Mouse (Mus musculus) lung, embryonic 14.5 days (tissue): ENCODE results near the gene Cdk2ap1. TPM values are rescaled to one million over a fixed set of nuclear protein-coding genes. Genes with fewer than 3 reads are reported as not detected.
"Not testable (repeated sequence)": the region's sequence is repeated elsewhere in the genome, so short reads cannot be mapped to it uniquely, and the experiment has no call there.

Source experiments
- ATAC-seq: fragments of 200-750 bp; cut with Nextera tagmentation; 2 replicates; pipeline ENCODE4 v1.8.0; 2017; ENCODE audit warnings: mild to moderate bottlenecking, moderate TSS enrichment, moderate library complexity; ENCODE audit not compliant: insufficient read depth
- DNase-seq: peaks from one replicate; pipeline ENCODE4 v3.0.0-alpha.2; 2015
- H3K27ac ChIP-seq: fragments of 300-500 bp; sonication (generic); 2 replicates; pipeline ENCODE4 v1.5.1; 2014; ENCODE audit warnings: low read depth, mild to moderate bottlenecking, moderate library complexity
- H3K27me3 ChIP-seq: fragments of 300-500 bp; sonication (generic); 2 replicates; pipeline ENCODE4 v1.6.1; 2014; ENCODE audit warnings: low read length, control low read depth; ENCODE audit not compliant: insufficient read depth
- H3K36me3 ChIP-seq: fragments of 300-500 bp; sonication (generic); 2 replicates; pipeline ENCODE4 v1.6.1; 2014; ENCODE audit warnings: control low read depth; ENCODE audit not compliant: insufficient read depth
- H3K4me1 ChIP-seq: fragments of 300-500 bp; sonication (generic); 2 replicates; pipeline ENCODE4 v1.6.1; 2014; ENCODE audit warnings: antibody characterized with exemption, control low read depth; ENCODE audit not compliant: insufficient read depth
- H3K4me2 ChIP-seq: fragments of 300-500 bp; sonication (generic); 2 replicates; pipeline ENCODE4 v1.6.1; 2014; ENCODE audit warnings: mild to moderate bottlenecking
- H3K4me3 ChIP-seq: fragments of 300-500 bp; sonication (generic); 2 replicates; pipeline ENCODE4 v1.5.1; 2014; ENCODE audit warnings: low read depth, low read length
- H3K9ac ChIP-seq: fragments of 300-500 bp; sonication (generic); 2 replicates; pipeline ENCODE4 v1.6.1; 2014
- H3K9me3 ChIP-seq: fragments of 300-500 bp; sonication (generic); 2 replicates; pipeline ENCODE4 v1.6.1; 2016; ENCODE audit warnings: low read depth, low read length, control low read depth
- CTCF ChIP-seq: IDR thresholded peaks from 2 replicates; pipeline ENCODE4 v1.5.1; 2016; ENCODE audit warnings: antibody characterized with exemption, low read depth
- WGBS: fragments of 180-500 bp; shearing (Covaris S2); extraction: QIAGEN DNeasy Blood & Tissue Kit; methylation state at CpG from one replicate; pipeline ENCODE4 v1.1.7; 2014; 5-methylcytosine and 5-hydroxymethylcytosine counted together
- polyA plus RNA-seq: library from polyadenylated mRNA; unstranded; fragments of >200 nt; fragmentation: Nextera tagmentation; extraction: Ambion mirVana; gene quantifications from 2 replicates; pipeline ENCODE4 v1.2.1, GENCODE M21; 2014

Cdk2ap1 gene
- polyA plus RNA-seq, 1 experiment from 2014 or later, result 259 TPM

- DNase-seq (no peak), ATAC-seq (no peak)
- 85% methylated on average over 9 of the region's 9 CpGs for WGBS
- H3K4me1 ChIP-seq, result no peaks in the 10 kb centered on the region
- H3K27me3 ChIP-seq, result no peaks in the 10 kb centered on the region
- peaks cover 71% of the 10 kb centered on the region for H3K36me3 ChIP-seq
- H3K4me2 ChIP-seq, result no peak overlapping the region
- no peak overlapping the region for H3K27ac ChIP-seq
- H3K4me3 ChIP-seq, result no peak overlapping the region
- TF ChIP-seq CTCF, result no peak
- H3K9me3 ChIP-seq, result peaks cover 3% of the 10 kb centered on the region; the same call in 1 of the 2 replicates
- H3K9ac ChIP-seq, result no peak overlapping the region
Observed at GRCm38 (mm10) chr5:124315498-124315897, 47.4 kb downstream of the Cdk2ap1 start.

GRCm38 (mm10) chr5:124310091-124310490, 52.8 kb downstream of the Cdk2ap1 start:
- ATAC-seq (no peak), DNase-seq (no peak)
- H3K9me3 ChIP-seq, result peaks cover 3% of the 10 kb centered on the region; the same call in 1 of the 2 replicates
- no peak overlapping the region for H3K4me2 ChIP-seq
- no peak for TF ChIP-seq CTCF
- H3K36me3 ChIP-seq, result peaks cover 80% of the 10 kb centered on the region
- H3K4me3 ChIP-seq, result no peak overlapping the region
- no peak overlapping the region for H3K9ac ChIP-seq
- H3K4me1 ChIP-seq, result no peaks in the 10 kb centered on the region
- WGBS, result 94% methylated on average over 11 of the region's 11 CpGs
- H3K27me3 ChIP-seq, result no peaks in the 10 kb centered on the region
- no peak overlapping the region for H3K27ac ChIP-seq

GRCm38 (mm10) chr5:124309155-124309554, 53.7 kb downstream of the Cdk2ap1 start:
- H3K4me1 ChIP-seq, result no peaks in the 10 kb centered on the region
- H3K27me3 ChIP-seq, result no peaks in the 10 kb centered on the region
- DNase-seq (no peak), ATAC-seq (no peak)
- no peak overlapping the region for H3K4me2 ChIP-seq
- no peak overlapping the region for H3K27ac ChIP-seq
- peaks cover 3% of the 10 kb centered on the region; the same call in 1 of the 2 replicates for H3K9me3 ChIP-seq
- H3K36me3 ChIP-seq, result peaks cover 71% of the 10 kb centered on the region
- WGBS, result 86% methylated on average over 10 of the region's 10 CpGs
- TF ChIP-seq CTCF, result no peak
- H3K4me3 ChIP-seq, result no peak overlapping the region
- no peak overlapping the region for H3K9ac ChIP-seq

GRCm38 (mm10) chr5:124302853-124303252, 60.0 kb downstream of the Cdk2ap1 start:
- not testable (repeated sequence) for H3K4me2 ChIP-seq, H3K9ac ChIP-seq, H3K27ac ChIP-seq, H3K9me3 ChIP-seq, H3K4me1 ChIP-seq, H3K27me3 ChIP-seq, H3K4me3 ChIP-seq, DNase-seq, ATAC-seq
- peaks cover 67% of the 10 kb centered on the region for H3K36me3 ChIP-seq
- 89% methylated on average over 6 of the region's 6 CpGs for WGBS

GRCm38 (mm10) chr5:124300132-124300531, 62.8 kb downstream of the Cdk2ap1 start:
- ATAC-seq (no peak), DNase-seq (no peak)
- Histone ChIP-seq H3K9me3 (no peaks in the 10 kb centered on the region), H3K36me3 (peaks cover 54% of the 10 kb centered on the region), H3K27me3 (no peaks in the 10 kb centered on the region), H3K9ac (no peak overlapping the region), H3K4me2 (no peak overlapping the region), H3K4me3 (no peak overlapping the region), H3K27ac (no peak overlapping the region), H3K4me1 (no peaks in the 10 kb centered on the region)
- no peak for TF ChIP-seq CTCF
- 62% methylated on average over 4 of the region's 4 CpGs for WGBS

- peak; percentile 72 for TF ChIP-seq CTCF
- DNase-seq, result peak; percentile 67
- H3K36me3 ChIP-seq, result peaks cover 59% of the 10 kb centered on the region
- H3K4me1 ChIP-seq, H3K27ac ChIP-seq, H3K27me3 ChIP-seq, H3K9me3 ChIP-seq, H3K9ac ChIP-seq, ATAC-seq, H3K4me3 ChIP-seq, H3K4me2 ChIP-seq: not testable (repeated sequence)
- WGBS, result 61% methylated on average over 3 of the region's 4 CpGs
Observed at GRCm38 (mm10) chr5:124299307-124299706, 63.6 kb downstream of the Cdk2ap1 start.

GRCm38 (mm10) chr5:124296475-124296874, 66.4 kb downstream of the Cdk2ap1 start:
- no peaks in the 10 kb centered on the region for H3K27me3 ChIP-seq
- WGBS, result 93% methylated on average over 4 of the region's 4 CpGs
- H3K36me3 ChIP-seq, result peaks cover 60% of the 10 kb centered on the region

More at GRCm38 (mm10) chr5:124296475-124296874, 66.4 kb downstream of the Cdk2ap1 start:
- no peak for ATAC-seq
- no peak overlapping the region for H3K4me2 ChIP-seq
- H3K9ac ChIP-seq, result no peak overlapping the region
- no peak overlapping the region for H3K27ac ChIP-seq
- H3K4me1 ChIP-seq, result no peaks in the 10 kb centered on the region
- no peak for DNase-seq
- no peak overlapping the region for H3K4me3 ChIP-seq
- no peak for TF ChIP-seq CTCF
- H3K9me3 ChIP-seq, result no peaks in the 10 kb centered on the region

Other genes with a start within 250 kb of the Cdk2ap1 start
- gene Arl6ip4, start 247.0 kb downstream of the Cdk2ap1 start, polyA plus RNA-seq, result 100.0 and 105 TPM in 2 replicates
- gene Pitpnm2, start 113.3 kb downstream of the Cdk2ap1 start, polyA plus RNA-seq, result 8.8 and 9.8 TPM in 2 replicates
- gene Mphosph9, start 35.1 kb downstream of the Cdk2ap1 start, polyA plus RNA-seq, result 19.2 and 20.7 TPM in 2 replicates
- gene 2810006K23Rik, start 35.0 kb downstream of the Cdk2ap1 start, polyA plus RNA-seq, result 14.5 and 15.2 TPM in 2 replicates
- gene Sbno1, start 62.9 kb upstream of the Cdk2ap1 start, polyA plus RNA-seq, result 85.6 and 88.6 TPM in 2 replicates
- gene Kmt5a, start 76.8 kb upstream of the Cdk2ap1 start, polyA plus RNA-seq, result 87.7 and 97.5 TPM in 2 replicates
- 28.7 and 29.2 TPM in 2 replicates for gene Rilpl2, start 115.3 kb upstream of the Cdk2ap1 start, polyA plus RNA-seq
- gene Snrnp35, start 120.1 kb upstream of the Cdk2ap1 start, polyA plus RNA-seq, result 10.7 and 10.8 TPM in 2 replicates
- gene Rilpl1, start 168.3 kb upstream of the Cdk2ap1 start, polyA plus RNA-seq, result 20.3 and 21.1 TPM in 2 replicates
- gene Tmed2, start 177.6 kb upstream of the Cdk2ap1 start, polyA plus RNA-seq, result 588 and 646 TPM in 2 replicates
- 12.7 and 14.1 TPM in 2 replicates for gene Ddx55, start 189.8 kb upstream of the Cdk2ap1 start, polyA plus RNA-seq
- 78.0 and 81.6 TPM in 2 replicates for gene Eif2b1, start 216.0 kb upstream of the Cdk2ap1 start, polyA plus RNA-seq
- gene Gtf2h3, start 216.1 kb upstream of the Cdk2ap1 start, polyA plus RNA-seq, result 71.0 and 74.4 TPM in 2 replicates